Mouse (Mus musculus) liver, embryonic 16.5 days (tissue): Measurements from ENCODE around the gene Sept1. TPM values are rescaled to one million over a fixed set of nuclear protein-coding genes. Genes with fewer than 3 reads are reported as not detected.

Experiments used
- ATAC-seq: fragments of 200-750 bp; cut with Nextera tagmentation; 2 replicates; pipeline ENCODE4 v1.8.0; 2017; ENCODE audit warnings: low read depth, mild to moderate bottlenecking, moderate number of reproducible peaks, moderate library complexity
- H3K27ac ChIP-seq: fragments of 300-500 bp; sonication (generic); 2 replicates; pipeline ENCODE4 v1.5.1; 2014; ENCODE audit warnings: mild to moderate bottlenecking, low read length
- H3K27me3 ChIP-seq: fragments of 300-500 bp; sonication (generic); 2 replicates; pipeline ENCODE4 v1.6.1; 2014; ENCODE audit warnings: low read depth, low read length, mixed read lengths; ENCODE audit not compliant: control insufficient read depth, insufficient read depth
- H3K36me3 ChIP-seq: fragments of 300-500 bp; sonication (generic); 2 replicates; pipeline ENCODE4 v1.6.1; 2014; ENCODE audit warnings: mild to moderate bottlenecking; ENCODE audit not compliant: control insufficient read depth, insufficient read depth
- H3K4me1 ChIP-seq: fragments of 300-500 bp; sonication (generic); 2 replicates; pipeline ENCODE4 v1.6.1; 2014; ENCODE audit warnings: low read depth, low read length, mixed read lengths; ENCODE audit not compliant: control insufficient read depth
- H3K4me2 ChIP-seq: fragments of 300-500 bp; sonication (generic); 2 replicates; pipeline ENCODE4 v1.6.1; 2014; ENCODE audit warnings: low read depth, low read length, mixed read lengths
- H3K4me3 ChIP-seq: fragments of 300-500 bp; sonication (generic); 2 replicates; pipeline ENCODE4 v1.5.1; 2014; ENCODE audit warnings: low read depth, mild to moderate bottlenecking, low read length
- H3K9ac ChIP-seq: fragments of 300-500 bp; sonication (generic); 2 replicates; pipeline ENCODE4 v1.6.1; 2014; ENCODE audit warnings: low read depth, low read length
- H3K9me3 ChIP-seq: fragments of 300-500 bp; sonication (generic); replicated peaks from 2 replicates; pipeline ENCODE4 v1.6.1; 2016; ENCODE audit warnings: low read length; ENCODE audit not compliant: control insufficient read depth
- WGBS: fragments of 180-500 bp; shearing (Covaris S2); extraction: QIAGEN DNeasy Blood & Tissue Kit; methylation state at CpG from one replicate; pipeline ENCODE4 v1.1.7; 2014; ENCODE audit not compliant: insufficient replicate concordance; 5-methylcytosine and 5-hydroxymethylcytosine counted together
- polyA plus RNA-seq: library from polyadenylated mRNA; unstranded; fragments of >200 nt; fragmentation: Nextera tagmentation; extraction: Ambion mirVana; gene quantifications from 2 replicates; pipeline ENCODE4 v1.2.1, GENCODE M21; 2015

Gene Sept1
- polyA plus RNA-seq, 1 experiment from 2014 or later, result 11.1 TPM

- H3K4me1 ChIP-seq, result peaks cover 18% of the 10 kb centered on the region
- H3K9ac ChIP-seq, result no peak overlapping the region
- H3K4me3 ChIP-seq, result no peak overlapping the region
- H3K4me2 ChIP-seq, result no peak overlapping the region
- no peaks in the 10 kb centered on the region for H3K27me3 ChIP-seq
- H3K36me3 ChIP-seq, result peaks cover 39% of the 10 kb centered on the region
- no peaks in the 10 kb centered on the region for H3K9me3 ChIP-seq
- WGBS, result 85% methylated on average over 17 of the region's 17 CpGs
- no peak for ATAC-seq
- H3K27ac ChIP-seq, result no peak overlapping the region
Observed at GRCm38 (mm10) chr7:127194011-127194632, 38.8 kb downstream of the Sept1 start.

- H3K4me1 ChIP-seq, result peaks cover 18% of the 10 kb centered on the region
- no peaks in the 10 kb centered on the region for H3K27me3 ChIP-seq
- no peak overlapping the region for H3K4me3 ChIP-seq
- no peak overlapping the region for H3K4me2 ChIP-seq
- no peaks in the 10 kb centered on the region for H3K9me3 ChIP-seq
- H3K27ac ChIP-seq, result no peak overlapping the region
- no peak overlapping the region for H3K9ac ChIP-seq
- H3K36me3 ChIP-seq, result peaks cover 27% of the 10 kb centered on the region
- WGBS, result 85% methylated on average over 5 of the region's 5 CpGs
- ATAC-seq, result no peak
Observed at GRCm38 (mm10) chr7:127192989-127193388, 39.9 kb downstream of the Sept1 start.

GRCm38 (mm10) chr7:127190672-127191071 is 42.3 kb downstream of the Sept1 start:
- Histone ChIP-seq H3K9ac (no peak overlapping the region), H3K27ac (no peak overlapping the region), H3K4me2 (no peak overlapping the region), H3K9me3 (no peaks in the 10 kb centered on the region), H3K4me1 (peaks cover 11% of the 10 kb centered on the region), H3K36me3 (peaks cover 23% of the 10 kb centered on the region), H3K4me3 (no peak overlapping the region), H3K27me3 (no peaks in the 10 kb centered on the region)
- ATAC-seq, result no peak
- WGBS, result 73% methylated on average over 6 of the region's 6 CpGs

- peaks cover 16% of the 10 kb centered on the region for H3K36me3 ChIP-seq
- H3K4me2 ChIP-seq, result no peak overlapping the region
- peaks cover 10% of the 10 kb centered on the region for H3K4me1 ChIP-seq
- no peaks in the 10 kb centered on the region for H3K9me3 ChIP-seq
- H3K4me3 ChIP-seq, result no peak overlapping the region
- 60% methylated on average over 17 of the region's 17 CpGs for WGBS
- no peak overlapping the region for H3K27ac ChIP-seq
- no peaks in the 10 kb centered on the region for H3K27me3 ChIP-seq
- no peak overlapping the region for H3K9ac ChIP-seq
- ATAC-seq, result no peak
Observed at GRCm38 (mm10) chr7:127188305-127189276, 44.3 kb downstream of the Sept1 start.

GRCm38 (mm10) chr7:127187351-127187750 is 45.6 kb downstream of the Sept1 start:
- Histone ChIP-seq H3K4me3 (no peak overlapping the region), H3K9me3 (no peaks in the 10 kb centered on the region), H3K4me2 (no peak overlapping the region), H3K27ac (no peak overlapping the region), H3K36me3 (peaks cover 7% of the 10 kb centered on the region; the same call in 1 of the 2 replicates), H3K9ac (no peak overlapping the region), H3K27me3 (no peaks in the 10 kb centered on the region), H3K4me1 (peaks cover 22% of the 10 kb centered on the region)
- 67% methylated on average over 10 of the region's 10 CpGs for WGBS
- no peak for ATAC-seq

GRCm38 (mm10) chr7:127185601-127186000 is 47.3 kb downstream of the Sept1 start:
- ATAC-seq, result no peak
- 42% methylated on average over 3 of the region's 3 CpGs for WGBS
- Histone ChIP-seq H3K36me3 (no peaks in the 10 kb centered on the region), H3K9ac (no peak overlapping the region), H3K27me3 (no peaks in the 10 kb centered on the region), H3K4me1 (peaks cover 22% of the 10 kb centered on the region), H3K9me3 (no peaks in the 10 kb centered on the region), H3K4me3 (no peak overlapping the region), H3K27ac (no peak overlapping the region), H3K4me2 (no peak overlapping the region)

- H3K36me3 ChIP-seq, result no peaks in the 10 kb centered on the region
- no peaks in the 10 kb centered on the region for H3K9me3 ChIP-seq
- no peak overlapping the region for H3K4me2 ChIP-seq
- no peak for ATAC-seq
- no peak overlapping the region for H3K9ac ChIP-seq
- no peak overlapping the region for H3K27ac ChIP-seq
- no peak overlapping the region for H3K4me3 ChIP-seq
- H3K27me3 ChIP-seq, result no peaks in the 10 kb centered on the region
- H3K4me1 ChIP-seq, result peaks cover 22% of the 10 kb centered on the region
- 20% methylated on average over 1 of the region's 1 CpGs for WGBS
Observed at GRCm38 (mm10) chr7:127184720-127185119, 48.2 kb downstream of the Sept1 start.

- no peaks in the 10 kb centered on the region for H3K9me3 ChIP-seq
- 42% methylated on average over 6 of the region's 6 CpGs for WGBS
- peak; percentile 76 for ATAC-seq
- no peaks in the 10 kb centered on the region for H3K36me3 ChIP-seq
- H3K9ac ChIP-seq, result 0 out of 2 replicates have a peak overlapping the region, but pooled peaks have one; percentile 24
- H3K27me3 ChIP-seq, result no peaks in the 10 kb centered on the region
- peaks cover 22% of the 10 kb centered on the region for H3K4me1 ChIP-seq
- no peak overlapping the region for H3K4me3 ChIP-seq
- H3K27ac ChIP-seq, result peak overlapping the region; percentile 50
- H3K4me2 ChIP-seq, result 0 out of 2 replicates have a peak overlapping the region, but pooled peaks have one; percentile 19
Observed at GRCm38 (mm10) chr7:127183828-127184227, 49.1 kb downstream of the Sept1 start.

- Histone ChIP-seq H3K36me3 (no peaks in the 10 kb centered on the region), H3K4me2 (0 out of 2 replicates have a peak overlapping the region, but pooled peaks have one; percentile 19), H3K27me3 (no peaks in the 10 kb centered on the region), H3K27ac (peak overlapping the region; percentile 76), H3K4me1 (peaks cover 22% of the 10 kb centered on the region), H3K9ac (no peak overlapping the region), H3K9me3 (no peaks in the 10 kb centered on the region), H3K4me3 (no peak overlapping the region)
- peak; percentile 84 for ATAC-seq
- 13% methylated on average over 8 of the region's 8 CpGs for WGBS
Observed at GRCm38 (mm10) chr7:127183345-127183744, 49.6 kb downstream of the Sept1 start.
